Mouse (Mus musculus) adrenal gland, adult 8-10 months (tissue): ENCODE measurements around the gene Mrpl47. TPM values are rescaled to one million over a fixed set of nuclear protein-coding genes. Genes with fewer than 3 reads are reported as not detected.
A peak's percentile ranks its signal among the peaks of the same experiment; 100 is the strongest.
"Not testable (repeated sequence)": the region's sequence is repeated elsewhere in the genome, so short reads cannot be mapped to it uniquely, and the experiment has no call there.

ENCODE experiments used
- DNase-seq: peaks from one replicate; pipeline ENCODE4 v3.0.0; 2022
- total RNA-seq, 4 experiments: library from RNA; stranded (reverse); gene quantifications; 2 replicates each; pipeline ENCODE4 v1.2.4; 2022

Mrpl47 gene
- total RNA-seq, 4 experiments from 2014 or later, result 25.6 to 30.9 (median 27.6) TPM

GRCm38 (mm10) chr3:32705647-32706348 lies 31.6 kb downstream of the Mrpl47 start, which contains the start of gene Actl6a:
Gene Actl6a, plus strand, starts transcription at chr3:32706298.
- not testable (repeated sequence) for DNase-seq

GRCm38 (mm10) chr3:32704632-32705031 lies 32.8 kb downstream of the Mrpl47 start:
- not testable (repeated sequence) for DNase-seq

DNA sequence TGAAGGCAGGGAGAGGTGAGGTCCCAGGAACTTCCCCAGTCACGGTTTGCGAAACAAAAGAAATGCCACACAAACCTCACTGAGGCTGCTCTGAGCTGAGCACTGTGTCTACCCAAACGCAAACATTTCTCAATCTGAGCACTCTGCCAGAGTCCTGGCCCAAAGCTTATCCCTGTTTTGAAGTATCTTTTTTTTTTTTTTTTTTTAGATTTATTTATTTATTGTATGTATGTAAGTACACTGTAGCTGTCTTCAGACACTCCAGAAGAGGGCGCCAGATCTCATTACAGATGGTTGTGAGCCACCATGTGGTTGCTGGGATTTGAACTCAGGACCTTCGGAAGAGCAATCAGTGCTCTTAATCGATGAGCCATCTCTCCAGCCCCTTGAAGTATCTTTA lies 33.4 kb downstream of the Mrpl47 start:
- not testable (repeated sequence) for DNase-seq

DNA sequence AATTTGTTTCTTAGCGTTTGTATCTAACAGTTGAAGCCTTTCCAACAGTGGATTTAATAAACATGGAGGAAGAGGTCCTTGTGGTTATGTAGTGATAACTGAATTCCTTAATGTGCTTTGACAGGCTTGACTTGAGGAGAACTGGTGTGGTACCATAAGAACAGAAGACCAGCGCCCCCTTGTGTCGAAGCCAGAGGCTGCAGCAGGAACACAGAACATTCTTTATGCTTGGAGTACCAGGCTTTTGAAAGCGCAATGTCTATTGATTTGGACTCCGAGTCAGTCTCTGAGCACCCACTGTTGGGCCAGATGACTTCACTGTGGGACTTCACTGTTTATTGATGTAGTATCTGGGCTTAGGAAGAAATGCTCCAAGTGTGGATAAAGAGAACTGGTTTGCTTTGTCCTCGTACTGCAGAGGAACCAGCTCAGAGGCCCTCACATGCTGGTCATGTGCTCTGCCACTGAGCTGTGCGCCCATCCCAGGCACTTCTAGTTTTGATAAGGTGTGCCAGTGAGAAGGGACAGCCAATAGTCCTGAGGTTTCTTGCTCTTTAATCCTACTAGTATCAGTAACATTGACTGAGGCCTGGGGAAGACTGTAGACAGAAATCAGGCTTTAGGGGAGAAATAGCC lies 39.1 kb downstream of the Mrpl47 start:
- DNase-seq, result peak; percentile 79

GRCm38 (mm10) chr3:32695583-32695980 lies 41.8 kb downstream of the Mrpl47 start:
- no peak for DNase-seq

- DNase-seq, result no peak
These were observed 42.4 kb downstream of the Mrpl47 start for GRCm38 (mm10) chr3:32694737-32695582.

GRCm38 (mm10) chr3:32694211-32694610 lies 43.2 kb downstream of the Mrpl47 start:
- no peak for DNase-seq

DNA sequence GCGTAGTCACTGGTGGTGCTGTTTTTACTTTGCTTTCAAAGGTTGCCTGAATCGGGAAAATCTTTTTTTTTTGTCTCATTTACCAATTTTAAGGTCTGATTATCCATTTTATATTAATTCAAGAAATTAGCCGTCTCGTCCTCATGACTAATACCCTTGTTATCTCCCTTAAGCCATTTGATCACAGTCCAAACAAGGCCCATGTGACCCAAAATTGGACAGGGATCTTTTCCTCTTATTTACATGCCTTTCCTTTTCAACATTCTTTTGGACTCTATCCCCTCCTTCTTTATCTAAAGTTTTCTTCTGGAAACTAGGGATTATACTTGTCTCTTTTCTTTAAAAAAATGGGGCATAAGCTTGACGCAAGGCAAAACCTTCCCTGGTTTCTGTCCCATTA lies 45.6 kb downstream of the Mrpl47 start:
- DNase-seq, result no peak

GRCm38 (mm10) chr3:32690901-32691300 lies 46.5 kb downstream of the Mrpl47 start:
- DNase-seq, result no peak

GRCm38 (mm10) chr3:32690008-32690407 lies 47.4 kb downstream of the Mrpl47 start:
- no peak for DNase-seq

DNA sequence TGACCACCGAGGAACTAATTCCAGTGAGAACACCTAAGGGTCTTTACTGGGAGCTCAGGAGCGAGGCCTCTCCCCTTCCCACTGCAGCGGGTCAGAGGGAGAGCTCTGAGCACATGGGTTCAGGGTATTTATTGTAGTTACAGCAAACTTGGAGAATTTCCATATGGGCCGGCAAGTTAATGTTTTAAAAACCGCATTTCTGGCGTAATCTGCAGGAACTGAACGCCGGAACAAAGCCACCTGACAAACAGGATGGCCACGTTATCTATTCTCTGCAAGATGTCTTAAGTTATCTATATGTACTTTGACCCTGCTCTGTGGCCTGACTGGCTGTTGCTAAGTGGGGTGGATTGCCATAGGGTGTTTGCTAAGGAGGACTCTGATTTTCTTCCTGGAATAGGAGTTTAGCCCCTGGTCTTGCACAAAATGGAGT lies 47.8 kb downstream of the Mrpl47 start:
- no peak for DNase-seq

GRCm38 (mm10) chr3:32687156-32687555 lies 50.2 kb downstream of the Mrpl47 start:
- DNase-seq, result no peak

DNA sequence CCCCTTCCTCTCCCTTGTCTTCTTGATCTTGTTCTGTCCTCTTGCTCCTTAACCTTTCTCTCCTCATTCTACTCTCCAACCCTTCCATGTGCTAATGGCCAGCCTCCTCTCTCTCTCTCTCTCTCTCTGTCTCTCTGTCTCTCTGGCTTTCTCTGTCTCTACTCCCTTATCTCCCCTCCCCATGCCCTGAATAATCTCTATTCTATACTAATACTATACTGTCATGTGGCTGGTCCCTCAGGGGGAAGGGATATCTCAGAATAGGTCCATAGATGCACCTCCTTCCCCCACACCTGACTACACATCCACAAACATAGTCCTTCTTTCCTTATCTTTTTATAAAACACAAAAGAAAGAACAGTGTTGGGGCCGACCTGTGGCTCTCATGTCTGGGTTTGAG lies 50.9 kb downstream of the Mrpl47 start:
- DNase-seq, result no peak

- no peak for DNase-seq
These were observed 52.8 kb downstream of the Mrpl47 start for GRCm38 (mm10) chr3:32684631-32685030.

DNA sequence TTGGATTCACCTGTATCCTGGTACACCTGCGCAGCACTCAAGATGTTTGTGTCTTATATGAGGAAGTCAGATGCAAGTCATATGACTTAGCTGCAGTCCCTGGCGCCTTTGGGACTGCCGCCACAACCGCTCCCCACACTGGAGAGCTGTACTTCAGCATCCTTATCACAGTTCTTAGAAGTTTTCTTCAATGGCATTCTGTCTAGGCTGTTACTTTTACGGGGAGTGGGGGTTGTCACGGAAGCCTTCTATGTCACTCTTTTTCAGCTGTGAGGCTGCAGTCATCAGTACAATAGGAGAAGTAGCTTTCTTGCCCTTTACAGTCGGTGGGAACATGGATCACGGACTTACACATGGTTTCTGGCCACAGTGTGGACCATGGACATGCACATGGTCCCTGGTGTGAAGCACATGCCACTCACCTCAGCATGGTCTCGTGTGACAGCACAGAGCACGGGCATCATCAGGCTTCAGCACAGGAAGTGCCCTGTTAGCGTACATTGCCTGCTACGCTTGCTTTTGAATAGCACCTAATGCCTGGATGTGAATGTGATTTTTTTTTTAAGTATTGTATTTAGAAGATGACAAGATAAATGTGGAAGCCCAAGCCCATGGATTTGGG lies 54.4 kb downstream of the Mrpl47 start:
- DNase-seq, result no peak

GRCm38 (mm10) chr3:32676393-32676792 lies 61.0 kb downstream of the Mrpl47 start:
- peak; percentile 68 for DNase-seq

Other genes starting within 250 kb of the Mrpl47 start
- 1 to 10 TPM in 1 of 4 experiments, under 1 TPM in 2, not detected in 1; 0.18 to 2.8 (median 0.38) TPM for gene Kcnmb3, start 245.4 kb downstream of the Mrpl47 start, total RNA-seq
- gene Zfp639, start 227.3 kb downstream of the Mrpl47 start, total RNA-seq, result 10 to 100 TPM; 30.3 to 51.2 (median 37.4) TPM
- gene Mfn1, start 208.1 kb downstream of the Mrpl47 start, total RNA-seq, result 100 to 1,000 TPM in 3 of 4 experiments, 10 to 100 TPM in 1; 93.1 to 124 (median 115) TPM
- gene Gnb4, start 121.0 kb downstream of the Mrpl47 start, total RNA-seq, result 10 to 100 TPM; 37.7 to 82.5 (median 58.9) TPM
- gene Actl6a, start 31.3 kb downstream of the Mrpl47 start, total RNA-seq, result 10 to 100 TPM; 46.4 to 62.4 (median 53.0) TPM
- 100 to 1,000 TPM; 222 to 356 (median 282) TPM for gene Ndufb5, start 615 bp downstream of the Mrpl47 start, total RNA-seq
- 1 to 10 TPM; 1.8 to 6.1 (median 5.3) TPM for gene Usp13, start 79.9 kb upstream of the Mrpl47 start, total RNA-seq